Mouse (Mus musculus): ENCODE data around the gene Il27ra. TPM values are rescaled to one million over a fixed set of nuclear protein-coding genes. Genes with fewer than 3 reads are reported as not detected.
A peak's percentile ranks its signal among the peaks of the same experiment; 100 is the strongest.

Il27ra gene
- 0.08 and 0.12 TPM in 2 replicates for polyA plus RNA-seq (2012; rRNA removed)

- H3K4me3 ChIP-seq (ENCODE audit: control insufficient read depth, low read depth, low read length): peak within 1 kb of the TSS; percentile 64
- no peaks in the 10 kb centered on the region for H3K36me3 ChIP-seq (ENCODE audit: control insufficient read depth, insufficient read depth, low read length)
- no peak for TF ChIP-seq POLR2A (IDR thresholded peaks at IDR 0.05; ENCODE audit: control insufficient read depth, low read depth, low read length)
- TF ChIP-seq CTCF (IDR thresholded peaks at IDR 0.05; ENCODE audit: control insufficient read depth, insufficient read depth, insufficient replicate concordance, low read depth, low read length): peak; percentile 64
- H3K27me3 ChIP-seq (ENCODE audit: control insufficient read depth, insufficient read depth, low read length): peaks cover 4% of the 10 kb centered on the region
- H3K27ac ChIP-seq (ENCODE audit: control insufficient read depth, insufficient read depth, low read depth, low read length): no peak within 1 kb of the TSS
- peaks cover 11% of the 10 kb centered on the region for H3K4me1 ChIP-seq (ENCODE audit: control insufficient read depth, insufficient read depth, low read length)
Observed at GRCm38 (mm10) chr8:84042066-84042947, at the start of gene Il27ra. Gene Il27ra, minus strand, starts transcription at chr8:84042589.

- Histone ChIP-seq H3K27ac (ENCODE audit: control insufficient read depth, insufficient read depth, low read depth, low read length) (no peak overlapping the region), H3K4me3 (ENCODE audit: control insufficient read depth, low read depth, low read length) (no peak overlapping the region), H3K4me1 (ENCODE audit: control insufficient read depth, insufficient read depth, low read length) (no peaks in the 10 kb centered on the region; the same call in 1 of the 2 replicates), H3K36me3 (ENCODE audit: control insufficient read depth, insufficient read depth, low read length) (no peaks in the 10 kb centered on the region), H3K27me3 (ENCODE audit: control insufficient read depth, insufficient read depth, low read length) (no peaks in the 10 kb centered on the region)
- TF ChIP-seq CTCF (IDR thresholded peaks at IDR 0.05; ENCODE audit: control insufficient read depth, insufficient read depth, insufficient replicate concordance, low read depth, low read length) (no peak), POLR2A (IDR thresholded peaks at IDR 0.05; ENCODE audit: control insufficient read depth, low read depth, low read length) (no peak)
Observed at GRCm38 (mm10) chr8:84090585-84090984, 48.2 kb upstream of the Il27ra start.

- Histone ChIP-seq H3K4me1 (ENCODE audit: control insufficient read depth, insufficient read depth, low read length) (peaks cover 4% of the 10 kb centered on the region), H3K27me3 (ENCODE audit: control insufficient read depth, insufficient read depth, low read length) (no peaks in the 10 kb centered on the region), H3K27ac (ENCODE audit: control insufficient read depth, insufficient read depth, low read depth, low read length) (no peak overlapping the region), H3K36me3 (ENCODE audit: control insufficient read depth, insufficient read depth, low read length) (no peaks in the 10 kb centered on the region), H3K4me3 (ENCODE audit: control insufficient read depth, low read depth, low read length) (no peak overlapping the region)
- no peak for TF ChIP-seq CTCF (IDR thresholded peaks at IDR 0.05; ENCODE audit: control insufficient read depth, insufficient read depth, insufficient replicate concordance, low read depth, low read length)
- no peak for TF ChIP-seq POLR2A (IDR thresholded peaks at IDR 0.05; ENCODE audit: control insufficient read depth, low read depth, low read length)
Observed at GRCm38 (mm10) chr8:84089277-84089676, 46.9 kb upstream of the Il27ra start.

GRCm38 (mm10) chr8:84087821-84088220 is 45.4 kb upstream of the Il27ra start:
- Histone ChIP-seq H3K27ac (ENCODE audit: control insufficient read depth, insufficient read depth, low read depth, low read length) (no peak overlapping the region), H3K36me3 (ENCODE audit: control insufficient read depth, insufficient read depth, low read length) (no peaks in the 10 kb centered on the region), H3K4me3 (ENCODE audit: control insufficient read depth, low read depth, low read length) (no peak overlapping the region), H3K27me3 (ENCODE audit: control insufficient read depth, insufficient read depth, low read length) (no peaks in the 10 kb centered on the region), H3K4me1 (ENCODE audit: control insufficient read depth, insufficient read depth, low read length) (peaks cover 6% of the 10 kb centered on the region)
- no peak for TF ChIP-seq CTCF (IDR thresholded peaks at IDR 0.05; ENCODE audit: control insufficient read depth, insufficient read depth, insufficient replicate concordance, low read depth, low read length)
- TF ChIP-seq POLR2A (IDR thresholded peaks at IDR 0.05; ENCODE audit: control insufficient read depth, low read depth, low read length): no peak

GRCm38 (mm10) chr8:84087156-84087555 is 44.8 kb upstream of the Il27ra start:
- H3K4me1 ChIP-seq (ENCODE audit: control insufficient read depth, insufficient read depth, low read length): peaks cover 6% of the 10 kb centered on the region
- no peaks in the 10 kb centered on the region for H3K27me3 ChIP-seq (ENCODE audit: control insufficient read depth, insufficient read depth, low read length)
- no peak for TF ChIP-seq POLR2A (IDR thresholded peaks at IDR 0.05; ENCODE audit: control insufficient read depth, low read depth, low read length)
- no peak for TF ChIP-seq CTCF (IDR thresholded peaks at IDR 0.05; ENCODE audit: control insufficient read depth, insufficient read depth, insufficient replicate concordance, low read depth, low read length)
- H3K27ac ChIP-seq (ENCODE audit: control insufficient read depth, insufficient read depth, low read depth, low read length): no peak overlapping the region
- no peak overlapping the region for H3K4me3 ChIP-seq (ENCODE audit: control insufficient read depth, low read depth, low read length)
- H3K36me3 ChIP-seq (ENCODE audit: control insufficient read depth, insufficient read depth, low read length): no peaks in the 10 kb centered on the region

GRCm38 (mm10) chr8:84084341-84085115 is 42.1 kb upstream of the Il27ra start:
- TF ChIP-seq POLR2A (IDR thresholded peaks at IDR 0.05; ENCODE audit: control insufficient read depth, low read depth, low read length): no peak
- TF ChIP-seq CTCF (IDR thresholded peaks at IDR 0.05; ENCODE audit: control insufficient read depth, insufficient read depth, insufficient replicate concordance, low read depth, low read length): no peak
- Histone ChIP-seq H3K27ac (ENCODE audit: control insufficient read depth, insufficient read depth, low read depth, low read length) (no peak overlapping the region), H3K4me3 (ENCODE audit: control insufficient read depth, low read depth, low read length) (no peak overlapping the region; the same call in 1 of the 2 replicates), H3K36me3 (ENCODE audit: control insufficient read depth, insufficient read depth, low read length) (no peaks in the 10 kb centered on the region), H3K4me1 (ENCODE audit: control insufficient read depth, insufficient read depth, low read length) (peaks cover 6% of the 10 kb centered on the region), H3K27me3 (ENCODE audit: control insufficient read depth, insufficient read depth, low read length) (no peaks in the 10 kb centered on the region)

GRCm38 (mm10) chr8:84083829-84084241 is 41.4 kb upstream of the Il27ra start:
- H3K27me3 ChIP-seq (ENCODE audit: control insufficient read depth, insufficient read depth, low read length): no peaks in the 10 kb centered on the region
- peaks cover 6% of the 10 kb centered on the region for H3K4me1 ChIP-seq (ENCODE audit: control insufficient read depth, insufficient read depth, low read length)
- H3K4me3 ChIP-seq (ENCODE audit: control insufficient read depth, low read depth, low read length): no peak overlapping the region
- TF ChIP-seq CTCF (IDR thresholded peaks at IDR 0.05; ENCODE audit: control insufficient read depth, insufficient read depth, insufficient replicate concordance, low read depth, low read length) (no peak), POLR2A (IDR thresholded peaks at IDR 0.05; ENCODE audit: control insufficient read depth, low read depth, low read length) (no peak)
- H3K36me3 ChIP-seq (ENCODE audit: control insufficient read depth, insufficient read depth, low read length): no peaks in the 10 kb centered on the region
- no peak overlapping the region for H3K27ac ChIP-seq (ENCODE audit: control insufficient read depth, insufficient read depth, low read depth, low read length)
